Mouse (Mus musculus) thymus, adult 2 months (tissue): ENCODE data around the gene Zfyve19.

Source experiments
- CTCF ChIP-seq: fragments of 200-500 bp; IDR thresholded peaks from 2 replicates; pipeline ENCODE4 v1.5.1; 2012; ENCODE audit warnings: mild to moderate bottlenecking, control low read depth, low read length, moderate library complexity, borderline replicate concordance; ENCODE audit not compliant: control insufficient read depth, poor library complexity, insufficient read depth; ENCODE audit errors: extremely low read depth
- POLR2A ChIP-seq: fragments of 200-500 bp; IDR thresholded peaks from 2 replicates; pipeline ENCODE4 v1.6.1; 2012; ENCODE audit warnings: mild to moderate bottlenecking, low read length, control low read depth, moderate library complexity; ENCODE audit not compliant: control insufficient read depth, poor library complexity, insufficient read depth; ENCODE audit errors: extremely low read depth

DNA sequence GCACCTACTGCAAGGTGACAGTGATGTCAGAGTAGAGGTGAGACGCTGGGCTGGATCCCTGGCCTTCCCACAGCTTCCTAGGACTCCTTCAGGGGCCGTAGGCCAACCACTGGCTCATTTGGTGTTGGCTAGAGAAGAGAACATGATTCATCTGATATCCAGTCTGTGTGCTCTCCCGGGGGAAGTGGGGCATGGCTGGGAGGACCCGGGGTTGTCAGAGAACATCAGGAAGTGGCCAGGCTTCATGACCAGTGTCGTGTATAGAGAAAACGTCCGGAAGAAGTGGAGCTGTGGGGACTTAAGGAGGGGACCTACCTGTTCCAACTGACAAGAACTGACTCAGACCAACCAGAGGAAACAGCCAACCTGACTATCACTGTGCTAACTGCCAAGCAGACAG, 36.8 kb downstream of the Zfyve19 start:
- TF ChIP-seq CTCF (no peak), POLR2A (no peak)
